Mouse (Mus musculus) kidney, postnatal 4 days (tissue): ENCODE measurements around the gene Shisa4.
A peak's percentile ranks its signal among the peaks of the same experiment; 100 is the strongest.

ENCODE experiments used
- DNase-seq, 2 experiments: peaks; one replicate each; pipeline ENCODE4 v3.0.0; 2021; ENCODE audit warnings: mixed read lengths in 2 of 2

The Shisa4 gene

DNA sequence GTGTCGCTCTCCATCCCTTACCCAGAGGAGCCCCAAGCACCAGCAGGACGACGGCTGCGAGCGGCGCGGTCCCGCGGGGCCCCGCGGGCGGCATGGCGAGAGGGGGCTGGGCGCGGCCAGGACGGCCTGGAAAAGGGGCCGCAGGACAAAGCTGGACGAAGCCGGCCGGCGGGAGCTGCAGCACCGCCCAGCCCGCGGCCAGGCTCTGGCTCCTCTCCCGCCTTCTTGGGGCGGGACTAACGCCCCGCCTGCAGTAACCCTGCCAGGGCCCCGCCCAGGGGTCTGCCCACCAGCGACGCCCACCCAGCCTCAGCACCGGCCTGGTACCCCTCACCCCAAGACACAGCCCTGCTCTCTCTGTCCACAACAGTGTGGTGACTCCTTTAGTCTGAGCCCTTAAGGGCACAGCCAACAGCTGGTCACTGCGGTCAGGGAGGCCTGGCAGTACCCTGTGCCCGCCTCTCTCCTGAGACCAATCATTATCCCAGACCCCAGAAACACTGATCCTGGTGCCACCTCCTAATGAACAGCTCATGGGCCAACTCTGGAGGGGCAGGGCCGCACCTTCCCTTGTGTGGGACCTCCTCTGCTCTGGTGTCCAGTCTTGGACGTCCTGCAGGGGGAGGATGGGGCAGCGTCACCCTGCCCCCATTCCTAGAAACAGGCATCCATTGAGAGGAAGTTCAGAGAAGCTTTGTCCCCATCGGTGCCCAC lies at the start of gene Shisa4:
Gene Shisa4 (minus strand): TSS at position 370 of the 714 bp plus-strand sequence.
- peak; percentile 87 to 92 for DNase-seq

DNA sequence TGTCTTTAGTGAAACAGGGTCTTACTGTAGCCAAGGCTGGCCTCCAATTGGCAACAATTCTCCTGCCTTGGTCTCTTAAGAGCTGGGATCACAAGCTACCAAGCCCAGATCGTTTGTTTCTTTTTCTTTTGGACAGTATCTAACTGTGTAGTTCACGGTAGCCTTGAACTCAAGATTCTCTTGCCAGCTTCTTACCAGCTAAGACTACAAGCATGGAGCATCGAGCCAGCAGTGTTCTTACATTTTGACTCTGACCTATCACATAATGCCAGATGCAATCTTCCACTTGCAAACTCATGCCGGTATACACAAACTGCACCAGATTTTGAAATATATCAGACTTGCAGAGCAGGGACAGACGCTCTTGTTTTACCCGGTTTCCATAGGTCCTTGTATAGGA lies 47.7 kb upstream of the Shisa4 start:
- DNase-seq = no peak

GRCm38 (mm10) chr1:135413996-135414395 lies 39.0 kb upstream of the Shisa4 start:
- DNase-seq = no peak

- no peak for DNase-seq
Measured at GRCm38 (mm10) chr1:135412130-135412529, 37.1 kb upstream of the Shisa4 start.

DNA sequence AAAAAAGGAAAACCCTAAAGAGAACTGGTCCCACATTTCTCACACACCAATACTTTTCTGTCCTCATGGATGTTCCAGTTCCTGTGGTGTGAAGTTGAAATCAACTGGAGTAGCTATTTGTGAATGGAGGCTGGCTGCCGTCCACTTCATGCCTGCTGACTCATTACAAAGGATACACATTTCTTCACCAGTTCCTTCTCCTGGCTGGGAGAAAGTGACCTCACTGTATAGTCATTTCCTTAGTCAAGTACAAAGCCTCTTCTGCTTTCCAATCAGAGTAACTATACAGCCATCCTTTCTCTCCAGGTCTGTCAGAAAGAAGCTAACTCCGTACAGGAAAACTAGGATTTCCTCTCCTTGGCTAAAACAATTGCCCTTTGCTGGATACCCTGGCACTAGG lies 35.9 kb upstream of the Shisa4 start:
- DNase-seq = peak; percentile 28 to 51

DNA sequence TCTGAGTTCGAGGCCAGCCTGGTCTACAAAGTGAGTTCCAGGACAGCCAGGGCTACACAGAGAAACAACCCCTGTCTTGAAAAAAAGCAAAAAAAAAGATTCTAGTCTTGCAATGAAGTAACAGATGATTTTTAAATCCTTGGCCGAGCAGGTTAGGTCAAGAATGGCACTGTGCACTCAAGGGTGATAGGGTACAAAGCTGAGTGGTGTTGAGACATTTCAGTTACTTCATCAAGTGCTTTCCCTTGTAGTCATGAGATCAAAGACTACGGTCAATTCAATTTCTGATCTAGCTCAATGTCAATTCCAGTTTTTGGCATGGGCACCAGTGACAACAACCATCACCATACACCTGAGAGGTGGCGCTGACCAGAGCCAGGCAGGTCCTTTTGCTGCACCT lies 33.9 kb upstream of the Shisa4 start:
- no peak for DNase-seq

DNA sequence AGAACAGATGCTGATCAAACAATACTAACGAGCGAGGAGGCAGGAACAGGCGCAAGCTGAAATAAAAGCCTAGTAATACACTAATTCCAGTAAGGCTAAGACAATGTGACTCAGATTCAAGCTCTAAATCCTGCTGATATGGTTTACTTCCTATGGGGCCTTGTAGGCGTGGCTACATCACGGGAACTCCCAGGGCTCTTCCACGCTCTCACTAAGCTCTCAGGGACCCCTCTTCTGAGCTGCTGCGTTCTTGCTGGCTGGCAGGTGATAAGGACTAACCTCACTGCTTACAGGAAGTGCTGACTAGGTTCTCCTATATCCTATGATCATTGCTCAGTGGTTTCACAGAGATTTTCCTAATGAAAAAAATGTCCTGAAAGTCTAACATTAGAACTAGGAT lies 30.3 kb upstream of the Shisa4 start:
- DNase-seq = no peak

GRCm38 (mm10) chr1:135401452-135402110 lies 26.5 kb upstream of the Shisa4 start:
- no peak for DNase-seq

GRCm38 (mm10) chr1:135399466-135399865 lies 24.4 kb upstream of the Shisa4 start:
- DNase-seq = no peak

GRCm38 (mm10) chr1:135385161-135385560 lies 10.1 kb upstream of the Shisa4 start:
- DNase-seq = no peak

DNA sequence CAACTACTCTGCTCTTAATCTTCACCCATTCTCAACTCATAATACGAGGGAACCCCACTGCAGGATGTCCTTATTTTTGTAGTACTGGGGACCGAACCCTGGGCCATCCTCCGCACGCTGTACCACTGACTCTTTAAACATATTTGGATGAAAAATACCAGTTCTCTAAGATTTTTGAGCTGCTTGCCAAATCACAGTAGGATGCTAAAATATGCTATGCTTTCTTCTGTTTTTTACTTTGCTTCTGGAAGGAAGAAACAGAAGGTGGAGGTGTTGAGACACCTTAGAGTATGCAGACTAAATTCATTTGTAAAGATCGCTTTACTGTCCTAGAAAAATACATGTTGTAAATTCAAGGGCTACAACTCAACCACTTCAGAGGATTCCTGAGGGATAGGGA lies 9.1 kb upstream of the Shisa4 start:
- DNase-seq = no peak

DNA sequence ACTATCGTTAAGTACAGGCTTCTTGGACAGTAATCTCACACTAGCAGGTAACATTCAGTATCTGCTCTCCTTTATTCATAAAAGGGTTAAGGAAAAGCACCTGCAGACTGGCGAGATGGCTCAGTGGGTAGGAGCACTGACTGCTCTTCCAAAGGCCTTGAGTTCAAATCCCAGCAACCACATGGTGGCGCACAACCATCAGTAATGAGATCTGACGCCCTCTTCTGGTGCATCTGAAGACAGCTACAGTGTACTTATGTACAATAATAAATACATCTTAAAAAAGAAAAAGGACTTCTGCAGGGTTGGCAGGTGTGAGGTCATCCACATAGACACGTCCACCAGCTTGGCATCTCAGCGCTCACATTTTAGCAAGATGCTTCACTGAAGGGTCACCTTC lies 6.5 kb upstream of the Shisa4 start:
- DNase-seq = peak; percentile 40 to 57

DNA sequence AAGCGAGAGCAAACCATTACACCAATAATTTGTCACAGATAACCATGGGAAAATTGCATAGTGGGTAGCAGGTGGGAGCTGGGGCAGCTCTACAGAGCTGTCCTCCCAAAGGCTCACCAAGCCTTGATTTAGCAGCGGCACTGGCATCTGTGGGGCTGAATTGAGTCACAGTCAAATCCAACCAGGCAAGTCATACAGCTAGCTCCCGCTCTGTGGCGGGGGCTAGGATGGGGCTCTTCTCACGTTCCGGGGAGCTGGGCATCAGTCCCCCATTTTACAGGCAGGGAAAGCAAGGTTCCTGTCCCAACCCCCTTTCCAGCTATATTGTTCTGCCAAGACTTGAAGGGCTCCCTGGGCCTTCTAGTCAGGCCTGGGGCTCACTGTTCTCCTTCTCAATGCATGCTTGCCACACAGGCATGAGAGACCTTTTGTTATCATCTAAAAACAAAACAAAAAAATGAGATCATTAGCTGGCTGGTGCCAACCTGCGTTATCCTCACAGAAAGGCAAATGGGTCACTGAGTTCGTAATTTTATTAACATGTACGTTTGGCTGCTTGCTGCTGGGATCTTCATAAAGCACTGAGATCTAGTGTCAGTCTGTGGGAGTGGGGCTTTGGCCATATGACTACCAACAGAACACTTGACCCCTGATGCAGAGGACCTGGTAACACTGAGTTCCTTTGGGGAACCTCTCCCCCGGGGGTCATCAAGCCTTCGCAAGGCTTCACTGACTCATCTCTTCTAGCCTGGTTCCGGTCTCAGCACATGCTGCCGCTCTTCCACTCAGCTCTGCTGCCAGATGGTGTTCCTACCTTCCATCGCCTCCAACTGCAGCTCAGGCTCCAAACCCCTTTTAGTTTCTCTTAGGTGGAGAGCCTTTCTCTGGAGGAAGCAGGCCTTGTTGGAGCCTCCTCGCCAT lies 5.3 kb upstream of the Shisa4 start:
- no peak for DNase-seq

GRCm38 (mm10) chr1:135379048-135379447 lies 4.0 kb upstream of the Shisa4 start:
- DNase-seq = no peak

DNA sequence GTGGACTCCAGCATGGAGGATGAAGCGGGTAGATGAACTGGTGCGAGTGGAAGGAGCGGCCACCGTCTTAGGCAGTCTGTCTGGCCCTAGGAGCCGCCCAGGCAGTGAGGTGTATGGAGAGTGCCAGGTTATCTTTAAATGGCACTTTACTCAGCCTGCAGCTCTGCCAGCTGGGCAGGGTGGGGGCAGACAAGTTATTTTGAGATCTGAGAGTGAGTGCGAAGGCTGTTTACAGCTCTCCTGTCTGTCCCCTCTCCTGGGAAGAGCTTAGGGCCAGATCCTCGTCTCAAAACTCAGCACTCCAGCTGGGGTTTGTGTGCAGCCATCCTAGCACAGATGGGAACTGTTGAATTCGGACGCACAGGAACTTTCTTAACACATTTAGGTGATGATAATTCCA lies 3.5 kb upstream of the Shisa4 start:
- DNase-seq = no peak

- peak; percentile 43 to 64 for DNase-seq
Measured at GRCm38 (mm10) chr1:135374175-135374867, 716 bp downstream of the Shisa4 start.

GRCm38 (mm10) chr1:135373171-135373677 lies 1.8 kb downstream of the Shisa4 start:
- no peak for DNase-seq

GRCm38 (mm10) chr1:135369415-135369814 lies 5.6 kb downstream of the Shisa4 start:
- no peak for DNase-seq

GRCm38 (mm10) chr1:135368982-135369381 lies 6.1 kb downstream of the Shisa4 start:
- peak; percentile 72 to 82 for DNase-seq

DNA sequence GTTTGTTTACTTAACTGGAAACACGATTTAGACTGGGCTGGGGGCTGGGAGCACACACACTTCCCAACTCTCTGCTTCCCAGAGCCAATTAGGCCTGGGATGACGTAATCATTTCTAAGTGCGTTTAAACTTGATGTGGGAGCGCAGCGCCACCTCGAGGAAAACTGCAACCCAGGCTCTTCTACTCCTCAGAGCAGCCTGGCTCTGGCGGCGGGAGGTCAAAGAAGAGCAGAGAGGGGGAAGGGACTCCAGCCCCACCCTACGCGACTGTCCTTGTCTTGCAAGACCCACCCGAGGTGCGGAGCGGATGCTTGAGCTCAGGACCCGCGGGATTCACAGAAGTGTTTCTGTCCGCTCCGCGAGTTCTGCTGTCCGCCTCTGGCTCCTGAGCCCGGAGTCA lies 6.8 kb downstream of the Shisa4 start:
- peak; percentile 92 to 94 for DNase-seq

DNA sequence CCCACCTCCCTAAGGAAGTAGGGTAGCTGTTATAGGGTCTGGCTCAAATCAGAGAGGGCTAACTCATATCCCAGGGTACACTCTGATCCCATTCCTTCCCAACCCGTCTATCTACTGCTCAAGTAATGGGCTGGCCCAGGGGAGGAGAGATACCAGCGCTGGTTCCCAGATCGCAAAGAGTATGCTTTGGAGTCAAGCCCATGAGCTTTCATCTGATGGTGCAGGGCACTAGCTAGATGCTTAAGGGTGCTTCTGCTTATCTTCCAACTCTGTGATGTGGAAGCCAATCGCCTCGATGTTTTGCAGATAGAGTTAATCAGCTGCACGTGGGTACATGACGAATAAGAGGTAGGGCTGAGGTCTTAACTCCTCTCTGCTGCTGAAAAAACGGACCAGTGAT lies 7.4 kb downstream of the Shisa4 start:
- DNase-seq = no peak

GRCm38 (mm10) chr1:135367005-135367404 lies 8.0 kb downstream of the Shisa4 start:
- no peak for DNase-seq

- DNase-seq = no peak
Measured at GRCm38 (mm10) chr1:135366380-135366779, 8.7 kb downstream of the Shisa4 start.
